8 mouse cellular contexts compared by ENCODE assay signal in genomic region chr4:141534947-141535680, GRCm38 (mm10). TPM values are rescaled to one million over a fixed set of nuclear protein-coding genes. Genes with fewer than 3 reads are reported as not detected.
DNase-seq lines count a peak whose midpoint lies in the region; ATAC-seq and TF ChIP-seq lines count a peak whose summit lies in the region.

No protein-coding gene starts in this region.

- peak overlapping the region; percentile 89 for H3K4me2 ChIP-seq in hindbrain, postnatal 0 days (ENCODE audit: low read depth, low read length)
- H3K4me2 ChIP-seq in midbrain, embryonic 15.5 days: peak overlapping the region; percentile 79

- WGBS in hindbrain, postnatal 0 days: 6% methylated on average over 9 of the region's 11 CpGs
- 35% methylated on average over 9 of the region's 11 CpGs for WGBS in liver, adult 2 months
- 3% methylated on average over 8 of the region's 11 CpGs for WGBS in midbrain, embryonic 15.5 days

- H3K4me3 ChIP-seq in gastrocnemius, adult 2 months: peak overlapping the region; percentile 82
- peak overlapping the region; percentile 90 for H3K4me3 ChIP-seq in hindbrain, postnatal 0 days (ENCODE audit: low read length)
- H3K4me3 ChIP-seq in liver, adult 2 months (ENCODE audit: insufficient read depth, low read depth, low read length): peak overlapping the region; percentile 78; the same call in 1 of the 2 replicates
- H3K4me3 ChIP-seq in midbrain, embryonic 15.5 days: peak overlapping the region; percentile 86

- 0 out of 2 replicates have a peak, but pooled peaks have one; percentile 30 for ATAC-seq in hindbrain, postnatal 0 days
- no peak; the same call in 1 of the 2 replicates for ATAC-seq in midbrain, embryonic 15.5 days (replicated peaks)

- H3K9ac ChIP-seq in hindbrain, postnatal 0 days (replicated peaks; ENCODE audit: low read length): peak overlapping the region; percentile 95; the same call in 1 of the 2 replicates
- H3K9ac ChIP-seq in liver, adult 2 months (ENCODE audit: low read depth, low read length): no peak overlapping the region
- peak overlapping the region; percentile 89; the same call in 1 of the 2 replicates for H3K9ac ChIP-seq in midbrain, embryonic 15.5 days

- no peaks in the 10 kb centered on the region for H3K27me3 ChIP-seq in hindbrain, postnatal 0 days (ENCODE audit: insufficient read depth, low read length)
- no peaks in the 10 kb centered on the region for H3K27me3 ChIP-seq in liver, adult 2 months (ENCODE audit: control insufficient read depth, insufficient read depth, low read length)
- no peaks in the 10 kb centered on the region for H3K27me3 ChIP-seq in midbrain, embryonic 15.5 days (replicated peaks)

- TF ChIP-seq POLR2A in liver, adult 2 months (IDR thresholded peaks at IDR 0.05; ENCODE audit: extremely low read depth, insufficient read depth, low read length): no peak

- H3K27ac ChIP-seq in gastrocnemius, adult 2 months: peak overlapping the region; percentile 97
- H3K27ac ChIP-seq in hindbrain, postnatal 0 days: peak overlapping the region; percentile 99
- no peak overlapping the region for H3K27ac ChIP-seq in liver, adult 2 months (replicated peaks; ENCODE audit: insufficient read depth, low read depth, low read length)
- peak overlapping the region; percentile 95 for H3K27ac ChIP-seq in midbrain, embryonic 15.5 days

- TF ChIP-seq CTCF in gastrocnemius, adult 2 months (IDR thresholded peaks at IDR 0.05): peak; percentile 40
- TF ChIP-seq CTCF in hindbrain, postnatal 0 days (IDR thresholded peaks at IDR 0.05; ENCODE audit: low read depth): peak; percentile 56
- peak; percentile 40 for TF ChIP-seq CTCF in liver, adult 2 months (IDR thresholded peaks at IDR 0.05; ENCODE audit: low read depth, low read length)

- peaks cover 11% of the 10 kb centered on the region for H3K4me1 ChIP-seq in hindbrain, postnatal 0 days (ENCODE audit: insufficient read depth, low read length)
- H3K4me1 ChIP-seq in liver, adult 2 months (ENCODE audit: control insufficient read depth, insufficient read depth, low read length): peaks cover 7% of the 10 kb centered on the region; the same call in 1 of the 2 replicates
- H3K4me1 ChIP-seq in midbrain, embryonic 15.5 days: peaks cover 32% of the 10 kb centered on the region

- H3K79me2 ChIP-seq in liver, adult 2 months (ENCODE audit: control insufficient read depth, insufficient read depth, low read length): peaks cover 51% of the 10 kb centered on the region; the same call in 1 of the 2 replicates

- DNase-seq in kidney, adult 11 months: peak; percentile 37
- DNase-seq in kidney, adult 9 months: no peak
- peak; percentile 67 to 79 for DNase-seq in cerebellum, postnatal 25 days
- peak; percentile 66 for DNase-seq in gastrocnemius, adult 2 months
- DNase-seq in hindbrain, postnatal 0 days (ENCODE audit: low spot score): peak; percentile 73
- peak; percentile 37 for DNase-seq in liver, adult 2 months (ENCODE audit: extremely low read depth, low read depth, low spot score)
- DNase-seq in spleen, postnatal 10 days (ENCODE audit: low spot score in 2 of 2): peak; percentile 44 to 80

- intact Hi-C loops in gastrocnemius, adult 2 months (cut with DNase I): loop anchor here (5.0 kb wide), 2 partner anchors 33 to 78 kb away; no protein-coding TSS in a partner anchor

- H3K36me3 ChIP-seq in hindbrain, postnatal 0 days (ENCODE audit: insufficient read depth, low read length): no peaks in the 10 kb centered on the region
- H3K36me3 ChIP-seq in liver, adult 2 months (ENCODE audit: control insufficient read depth, insufficient read depth, low read length): no peaks in the 10 kb centered on the region
- 0 out of 2 replicates have a peak, but pooled peaks cover 3% of the 10 kb centered on the region for H3K36me3 ChIP-seq in midbrain, embryonic 15.5 days (replicated peaks)

- no peaks in the 10 kb centered on the region for H3K9me3 ChIP-seq in hindbrain, postnatal 0 days (ENCODE audit: low read length)
- no peaks in the 10 kb centered on the region for H3K9me3 ChIP-seq in midbrain, embryonic 15.5 days

RNA-seq across cellular contexts. Expression of gene Spen, which starts 3.3 kb away (rescaled TPM):
- 10 to 100 TPM; 23.3 to 25.1 TPM for total RNA-seq in gastrocnemius, adult 2 months (2021)
- 16.9 and 17.4 TPM in 2 replicates for total RNA-seq in hindbrain, postnatal 0 days (2014; rRNA removed)
- polyA plus RNA-seq in hindbrain, postnatal 0 days (2015; fragmentation: Nextera tagmentation; extraction: Ambion mirVana): 11.0 and 13.0 TPM in 2 replicates
- 8.1 and 9.1 TPM in 2 replicates for total RNA-seq in liver, adult 2 months (2014; rRNA removed)
- polyA plus RNA-seq in liver, adult 2 months (2012; rRNA removed): 5.9 and 7.5 TPM in 2 replicates
- 19.4 and 20.0 TPM in 2 replicates for polyA plus RNA-seq in midbrain, embryonic 15.5 days (2015; fragmentation: Nextera tagmentation; extraction: Ambion mirVana)
